Mouse (Mus musculus) myocyte (in vitro differentiated cells): ENCODE data around the gene Kcnq1.

ENCODE experiments used
- MAX ChIP-seq: IDR thresholded peaks from one replicate; pipeline ENCODE4 v1.6.1; 2011; ENCODE audit warnings: low read depth, mild to moderate bottlenecking, control low read depth
- MYOD1 ChIP-seq, 3 experiments: IDR thresholded peaks; one replicate each; pipeline ENCODE4 v1.6.1; 2011; ENCODE audit warnings: control low read depth in 2 of 3, low read depth in 2 of 3, mild to moderate bottlenecking in 2 of 3, moderate library complexity in 1 of 3; ENCODE audit not compliant: insufficient read length in 2 of 3, control insufficient read depth in 1 of 3
- MYOG ChIP-seq, 3 experiments: IDR thresholded peaks; one replicate each; pipeline ENCODE4 v1.6.1; 2011; ENCODE audit warnings: control low read depth in 2 of 3, low read depth in 2 of 3, mild to moderate bottlenecking in 2 of 3; ENCODE audit not compliant: insufficient read length in 2 of 3, control insufficient read depth in 1 of 3, insufficient read depth in 1 of 3
- POLR2A ChIP-seq: IDR thresholded peaks from one replicate; pipeline ENCODE4 v1.6.1; 2011; ENCODE audit warnings: low read depth, mild to moderate bottlenecking, control low read depth, moderate library complexity; ENCODE audit not compliant: insufficient read length
- REST ChIP-seq: IDR thresholded peaks from one replicate; pipeline ENCODE4 v1.6.1; 2011; ENCODE audit warnings: mild to moderate bottlenecking, control low read depth, moderate library complexity; ENCODE audit not compliant: insufficient read depth, insufficient read length
- TCF3 ChIP-seq: IDR thresholded peaks from one replicate; pipeline ENCODE4 v1.6.1; 2011; ENCODE audit warnings: low read depth, control low read depth; ENCODE audit not compliant: insufficient read length

DNA sequence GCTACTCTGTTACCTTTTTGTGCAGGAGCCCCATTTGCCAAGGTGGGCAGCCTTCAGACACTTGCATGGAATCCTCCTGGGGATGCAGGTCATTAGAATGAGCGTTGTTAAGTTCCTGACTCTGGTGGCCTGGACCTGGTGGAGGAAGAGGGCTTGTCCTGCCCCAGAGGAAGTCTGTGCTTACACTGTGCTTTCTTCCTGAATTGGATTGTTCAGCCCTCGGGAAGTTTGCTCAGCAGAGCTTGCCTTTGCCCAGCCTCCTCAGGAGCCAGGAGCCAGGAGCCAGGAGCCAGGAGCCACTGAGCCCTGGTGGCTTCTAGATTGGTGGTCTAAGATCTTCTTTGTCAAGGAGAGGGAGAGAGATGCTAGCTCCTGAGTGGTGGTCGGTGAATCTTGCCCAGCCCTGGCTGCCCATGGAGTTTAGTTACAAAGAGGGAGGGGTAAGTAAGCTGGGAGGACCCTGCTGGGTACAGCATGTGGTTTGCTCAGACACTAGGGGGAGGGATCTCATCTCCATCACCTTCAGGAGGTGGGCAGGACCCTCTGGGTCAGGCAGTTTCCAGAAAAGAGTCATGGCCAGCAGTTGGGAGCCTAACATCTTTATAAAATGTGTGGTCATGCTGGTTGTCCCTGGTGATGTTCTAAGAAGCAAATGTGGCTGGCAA is 3.0 kb downstream of the Kcnq1 start:
- no peak for TF ChIP-seq TCF3
- TF ChIP-seq MYOD1 (IDR thresholded peaks at IDR 0.05; ENCODE audit: control insufficient read depth in 1 of 3, insufficient read length in 2 of 3, low read depth in 2 of 3): no peak
- no peak for TF ChIP-seq MAX
- TF ChIP-seq POLR2A: no peak
- no peak for TF ChIP-seq MYOG (IDR thresholded peaks at IDR 0.05; ENCODE audit: control insufficient read depth in 1 of 3, insufficient read depth in 1 of 3, insufficient read length in 2 of 3, low read depth in 2 of 3)
- no peak for TF ChIP-seq REST
